Mouse (Mus musculus): Measurements from ENCODE around the gene Gbe1. TPM values are rescaled to one million over a fixed set of nuclear protein-coding genes. Genes with fewer than 3 reads are reported as not detected.

Gbe1 gene
- polyA plus RNA-seq, 1 experiment: 10.7 TPM

- no peak overlapping the region for H3K4me3 ChIP-seq (ENCODE audit: insufficient read depth, low read length)
- peaks cover 2% of the 10 kb centered on the region; the same call in 1 of the 2 replicates for H3K4me1 ChIP-seq (ENCODE audit: control insufficient read depth, insufficient read depth, low read length)
- no peak overlapping the region; the same call in 1 of the 2 replicates for H3K27ac ChIP-seq (ENCODE audit: insufficient read depth, low read length)
- TF ChIP-seq CTCF (IDR thresholded peaks at IDR 0.05; ENCODE audit: extremely low read depth, insufficient read depth, low read length) (no peak), POLR2A (IDR thresholded peaks at IDR 0.05; ENCODE audit: extremely low read depth, insufficient read depth, low read length) (no peak)
These were observed 294.6 kb downstream of the Gbe1 start for GRCm38 (mm10) chr16:70608358-70608757.

GRCm38 (mm10) chr16:70617691-70618090 is 303.9 kb downstream of the Gbe1 start:
- H3K27ac ChIP-seq (ENCODE audit: insufficient read depth, low read length): no peak overlapping the region
- no peak overlapping the region for H3K4me3 ChIP-seq (ENCODE audit: insufficient read depth, low read length)
- TF ChIP-seq CTCF (IDR thresholded peaks at IDR 0.05; ENCODE audit: extremely low read depth, insufficient read depth, low read length): no peak
- TF ChIP-seq POLR2A (IDR thresholded peaks at IDR 0.05; ENCODE audit: extremely low read depth, insufficient read depth, low read length): no peak
- no peaks in the 10 kb centered on the region for H3K4me1 ChIP-seq (ENCODE audit: control insufficient read depth, insufficient read depth, low read length)

DNA sequence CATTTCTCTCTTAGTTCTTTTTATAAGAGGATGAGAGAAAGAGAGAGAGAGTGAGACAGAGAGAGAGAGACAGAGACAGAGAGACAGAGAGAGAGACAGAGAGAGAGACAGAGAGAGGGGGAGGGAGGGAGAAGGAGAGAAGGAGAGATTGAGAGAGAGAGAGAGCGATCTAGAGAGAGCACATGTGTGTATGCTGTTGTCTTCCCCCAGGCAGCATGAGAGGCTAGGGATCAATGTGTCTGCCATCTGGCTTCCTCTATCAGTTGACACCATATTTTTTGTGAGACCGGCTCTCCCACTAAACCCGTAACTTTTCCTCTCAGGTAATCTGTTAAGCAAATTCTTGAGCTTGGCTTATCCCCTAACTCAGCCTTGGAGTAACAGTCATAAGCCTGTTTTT is 304.4 kb downstream of the Gbe1 start:
- no peak for TF ChIP-seq POLR2A (IDR thresholded peaks at IDR 0.05; ENCODE audit: extremely low read depth, insufficient read depth, low read length)
- no peak for TF ChIP-seq CTCF (IDR thresholded peaks at IDR 0.05; ENCODE audit: extremely low read depth, insufficient read depth, low read length)
- Histone ChIP-seq H3K4me1 (ENCODE audit: control insufficient read depth, insufficient read depth, low read length) (no peaks in the 10 kb centered on the region), H3K4me3 (ENCODE audit: insufficient read depth, low read length) (no peak overlapping the region), H3K27ac (ENCODE audit: insufficient read depth, low read length) (no peak overlapping the region)
